Mouse (Mus musculus) G1E (cell line): ENCODE measurements around the gene Adprhl1. TPM values are rescaled to one million over a fixed set of nuclear protein-coding genes. Genes with fewer than 3 reads are reported as not detected.

Source experiments
- ATAC-seq: 2 replicates; pipeline ENCODE4 v1.8.0; 2016; ENCODE audit warnings: mild to moderate bottlenecking; ENCODE audit not compliant: insufficient number of reproducible peaks, poor library complexity, low FRiP score, severe bottlenecking; ENCODE audit errors: extremely low read depth
- DNase-seq: peaks from one replicate; pipeline ENCODE4 v3.0.0; 2012; ENCODE audit warnings: low spot score
- H3K27me3 ChIP-seq: 2 replicates; pipeline ENCODE4 v1.6.1; 2012; ENCODE audit warnings: mild to moderate bottlenecking, low read length, inconsistent platforms; ENCODE audit not compliant: insufficient read depth
- H3K36me3 ChIP-seq: replicated peaks from 2 replicates; pipeline ENCODE3; 2012; ENCODE audit warnings: mild to moderate bottlenecking, inconsistent platforms
- H3K4me1 ChIP-seq: 2 replicates; pipeline ENCODE4 v1.6.1; 2012; ENCODE audit warnings: low read depth, low read length, inconsistent platforms, mixed read lengths; ENCODE audit not compliant: insufficient read depth
- H3K4me3 ChIP-seq: 2 replicates; pipeline ENCODE4 v1.5.1; 2012; ENCODE audit warnings: low read depth, mild to moderate bottlenecking, inconsistent platforms, low read length, moderate library complexity, mixed read lengths
- H3K9me3 ChIP-seq: replicated peaks from 2 replicates; pipeline ENCODE4 v1.6.1; 2012; ENCODE audit warnings: inconsistent platforms
- CTCF ChIP-seq: IDR thresholded peaks from 2 replicates; pipeline ENCODE4 v1.5.1; 2012; ENCODE audit warnings: low read depth, low read length, inconsistent platforms, mixed read lengths
- GATA1 ChIP-seq: IDR thresholded peaks from 2 replicates; pipeline ENCODE4 v1.6.1; 2012; ENCODE audit warnings: borderline replicate concordance, low read length, inconsistent platforms, mixed read lengths
- GATA2 ChIP-seq: IDR thresholded peaks from 2 replicates; pipeline ENCODE4 v1.6.1; 2012; ENCODE audit warnings: low read depth, low read length, inconsistent platforms, borderline replicate concordance
- POLR2AphosphoS5 ChIP-seq: IDR thresholded peaks from 2 replicates; pipeline ENCODE4 v1.6.1; 2012; ENCODE audit warnings: low read depth, low read length, inconsistent platforms; ENCODE audit not compliant: insufficient replicate concordance
- TAL1 ChIP-seq: conservative IDR thresholded peaks from 2 replicates; pipeline ENCODE4 v1.6.1; 2012; ENCODE audit warnings: low read depth, low read length, inconsistent platforms, mixed read lengths
- polyA plus RNA-seq: library from polyadenylated mRNA; stranded (reverse); fragments of >175 nt; gene quantifications from 2 replicates; pipeline ENCODE4 v1.2.3, GENCODE M21; 2012
- total RNA-seq, 2 experiments: library from RNA; stranded (forward) in 1 of 2; stranded (reverse) in 1 of 2; fragments of 200-1000 nt in 1 of 2; fragments of >200 nt in 1 of 2; fragmentation: Nextera tagmentation in 1 of 2; gene quantifications; 2 replicates each; pipeline ENCODE4 v1.2.3; 2014 to 2017

Adprhl1 gene
- total and polyA plus RNA-seq, 3 experiments = 0.22 TPM; not detected in 2

- Histone ChIP-seq H3K27me3 (no peaks in the 10 kb centered on the region), H3K4me3 (no peak overlapping the region), H3K36me3 (peaks cover 84% of the 10 kb centered on the region), H3K9me3 (no peaks in the 10 kb centered on the region), H3K4me1 (peaks cover 4% of the 10 kb centered on the region)
- TF ChIP-seq TAL1 (no peak), GATA2 (no peak), CTCF (no peak), GATA1 (no peak), POLR2AphosphoS5 (no peak)
- DNase-seq = no peak
- no peak for ATAC-seq
Observed at GRCm38 (mm10) chr8:13190235-13190634, 63.7 kb downstream of the Adprhl1 start.

DNA sequence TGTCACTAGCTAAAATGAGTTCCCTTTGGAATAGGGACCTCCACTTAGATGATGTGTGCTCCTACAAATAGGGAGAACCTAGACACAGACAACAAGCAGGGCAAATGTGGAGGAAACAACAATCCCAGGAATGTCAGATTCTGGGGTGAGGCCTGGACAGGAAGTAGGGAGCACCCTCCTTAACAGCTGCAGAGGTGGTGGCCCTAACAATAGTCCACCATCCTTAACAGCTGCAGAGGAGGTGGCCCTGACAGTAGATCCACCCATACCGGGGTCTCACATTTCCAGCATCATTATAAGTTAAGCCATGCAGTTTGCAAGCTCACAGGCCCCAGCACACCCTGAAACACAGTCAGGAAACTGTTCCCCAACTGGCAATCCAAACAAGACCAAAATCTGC lies 65.1 kb downstream of the Adprhl1 start:
- H3K36me3 ChIP-seq = peaks cover 90% of the 10 kb centered on the region
- TF ChIP-seq TAL1 (no peak), GATA1 (no peak), POLR2AphosphoS5 (no peak), GATA2 (no peak), CTCF (no peak)
- no peaks in the 10 kb centered on the region for H3K9me3 ChIP-seq
- H3K4me3 ChIP-seq = no peak overlapping the region
- DNase-seq (no peak), ATAC-seq (no peak)
- no peaks in the 10 kb centered on the region for H3K27me3 ChIP-seq
- peaks cover 3% of the 10 kb centered on the region; the same call in 1 of the 2 replicates for H3K4me1 ChIP-seq

DNA sequence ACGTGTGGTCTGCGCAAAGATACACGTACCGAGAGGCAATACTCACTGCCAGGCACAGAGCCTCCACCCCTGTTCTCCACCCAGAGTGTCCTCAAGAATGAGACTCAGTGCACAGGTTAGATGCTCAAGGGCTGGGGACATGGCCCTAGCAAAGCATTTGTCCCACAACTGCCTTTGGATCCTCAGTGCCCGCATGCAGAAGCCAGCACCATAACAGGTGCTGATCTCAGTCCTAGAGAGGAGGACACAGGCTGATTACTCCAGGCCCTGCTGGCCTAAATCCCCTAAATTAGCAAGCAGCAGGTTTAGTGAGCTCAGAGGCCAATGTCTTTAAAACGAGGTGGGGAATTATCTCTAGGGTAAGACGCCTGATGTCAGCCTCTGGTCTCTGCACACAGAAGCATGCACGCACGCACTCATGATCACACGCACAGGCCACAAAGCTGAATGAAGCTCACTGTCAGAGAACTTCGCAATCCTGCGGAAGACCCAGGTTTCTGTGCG lies 65.9 kb downstream of the Adprhl1 start:
- H3K27me3 ChIP-seq = no peaks in the 10 kb centered on the region
- H3K9me3 ChIP-seq = no peaks in the 10 kb centered on the region
- H3K4me1 ChIP-seq = peaks cover 3% of the 10 kb centered on the region; the same call in 1 of the 2 replicates
- no peak overlapping the region for H3K4me3 ChIP-seq
- no peak for ATAC-seq
- H3K36me3 ChIP-seq = peaks cover 93% of the 10 kb centered on the region
- no peak for DNase-seq
- no peak for TF ChIP-seq GATA2
- TF ChIP-seq CTCF = no peak
- TF ChIP-seq TAL1 = no peak
- TF ChIP-seq POLR2AphosphoS5 = no peak
- TF ChIP-seq GATA1 = no peak

DNA sequence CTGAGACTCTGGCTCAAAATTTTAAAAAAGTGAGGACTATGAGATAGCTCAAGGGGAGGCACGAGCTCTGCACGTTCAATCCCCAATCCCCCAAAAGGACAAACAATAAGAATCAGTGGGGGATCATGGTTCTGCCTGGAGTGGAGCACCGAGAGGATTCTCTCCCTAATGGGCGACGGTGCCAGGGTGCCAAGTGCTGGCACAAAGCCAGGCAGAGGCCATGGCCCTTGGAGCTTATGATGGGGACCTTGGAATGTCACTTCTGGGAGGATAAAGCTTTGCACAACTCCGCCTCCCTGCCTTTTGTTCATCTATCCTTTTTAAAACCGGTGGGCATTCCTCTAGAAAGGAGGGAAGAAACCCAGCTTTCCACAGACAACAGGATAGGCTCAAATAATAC lies 66.3 kb downstream of the Adprhl1 start:
- peaks cover 6% of the 10 kb centered on the region for H3K4me1 ChIP-seq
- no peaks in the 10 kb centered on the region for H3K9me3 ChIP-seq
- no peak overlapping the region for H3K4me3 ChIP-seq
- H3K27me3 ChIP-seq = no peaks in the 10 kb centered on the region
- peaks cover 94% of the 10 kb centered on the region for H3K36me3 ChIP-seq
- no peak for TF ChIP-seq GATA2
- TF ChIP-seq POLR2AphosphoS5 = no peak
- TF ChIP-seq TAL1 = no peak
- no peak for TF ChIP-seq GATA1
- TF ChIP-seq CTCF = no peak
- ATAC-seq (no peak), DNase-seq (no peak)

DNA sequence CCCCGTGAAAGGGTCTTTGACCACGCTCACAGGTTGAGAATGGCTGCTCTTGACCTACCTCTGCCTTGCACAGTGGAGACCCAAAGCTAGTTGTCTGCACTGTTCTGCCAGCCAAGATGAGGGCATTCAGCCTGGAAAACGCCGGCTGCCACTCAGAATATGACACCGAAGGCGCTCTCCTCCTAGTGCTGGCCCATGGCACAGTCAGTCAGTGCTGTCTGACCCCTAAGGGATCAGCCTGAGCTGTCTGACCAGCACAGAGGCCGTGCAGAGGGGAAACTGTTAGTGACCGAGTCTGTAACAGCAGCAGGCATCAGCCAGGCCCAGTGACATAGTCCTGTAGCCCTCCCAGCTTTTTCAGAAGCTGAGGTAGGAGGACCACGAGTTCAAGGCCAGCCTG lies 66.7 kb downstream of the Adprhl1 start:
- no peak overlapping the region for H3K4me3 ChIP-seq
- H3K36me3 ChIP-seq = peaks cover 94% of the 10 kb centered on the region
- DNase-seq = no peak
- no peak for ATAC-seq
- no peaks in the 10 kb centered on the region for H3K9me3 ChIP-seq
- no peaks in the 10 kb centered on the region for H3K27me3 ChIP-seq
- H3K4me1 ChIP-seq = peaks cover 10% of the 10 kb centered on the region
- no peak for TF ChIP-seq POLR2AphosphoS5
- TF ChIP-seq CTCF = no peak
- TF ChIP-seq TAL1 = no peak
- no peak for TF ChIP-seq GATA2
- TF ChIP-seq GATA1 = no peak

DNA sequence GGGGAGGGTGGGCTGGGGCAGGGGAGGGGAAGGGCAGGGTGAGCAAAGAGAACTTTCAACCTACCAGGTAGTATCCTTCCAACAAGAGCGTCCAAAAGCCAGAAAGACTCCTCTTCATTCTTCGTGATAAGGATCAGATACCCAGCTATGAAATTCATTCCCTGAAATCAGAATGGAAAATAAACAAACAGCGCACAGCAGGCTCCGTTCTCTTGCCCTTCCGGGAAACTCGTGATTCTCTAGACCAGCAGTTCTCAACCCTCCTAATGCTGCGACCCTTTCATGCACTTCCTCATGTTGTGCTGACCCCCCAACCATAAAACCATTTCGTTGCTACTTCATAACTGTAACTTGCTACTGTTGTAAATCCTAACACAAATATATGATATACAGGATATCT lies 67.1 kb downstream of the Adprhl1 start:
- H3K27me3 ChIP-seq = no peaks in the 10 kb centered on the region

DNA sequence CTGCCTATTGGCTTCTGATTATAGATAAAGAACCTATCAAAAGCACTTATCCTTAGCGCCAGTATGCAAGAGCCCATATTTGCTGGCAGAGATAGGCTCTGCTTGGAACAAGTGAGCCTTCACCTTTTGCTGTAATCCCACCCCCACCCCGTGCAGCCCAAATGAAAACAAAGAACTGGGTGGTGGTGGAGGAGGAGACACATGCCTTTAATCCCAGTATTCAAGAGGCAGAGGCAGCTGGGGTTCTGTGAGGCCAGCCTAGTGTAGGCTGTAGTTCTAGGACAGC lies 72.3 kb downstream of the Adprhl1 start:
- Histone ChIP-seq H3K36me3 (peaks cover 85% of the 10 kb centered on the region), H3K27me3 (no peaks in the 10 kb centered on the region)
- peak; percentile 74 for ATAC-seq

More for the DNA sequence above, 67.1 kb downstream of the Adprhl1 start:
- Histone ChIP-seq H3K9me3 (no peaks in the 10 kb centered on the region), H3K36me3 (peaks cover 93% of the 10 kb centered on the region), H3K4me3 (no peak overlapping the region), H3K4me1 (peaks cover 14% of the 10 kb centered on the region)
- no peak for ATAC-seq
- TF ChIP-seq GATA2 = no peak
- no peak for DNase-seq

More for the DNA sequence above, 72.3 kb downstream of the Adprhl1 start:
- no peak for TF ChIP-seq TAL1
- no peak for TF ChIP-seq CTCF
- TF ChIP-seq POLR2AphosphoS5 = no peak
- TF ChIP-seq GATA1 = no peak
- no peak for TF ChIP-seq GATA2
- DNase-seq = peak; percentile 48
- Histone ChIP-seq H3K4me1 (peaks cover 47% of the 10 kb centered on the region), H3K4me3 (peak overlapping the region; percentile 46; the same call in 1 of the 2 replicates), H3K9me3 (no peaks in the 10 kb centered on the region)
